Mouse (Mus musculus) embryo, embryonic 10.5 days (tissue): ENCODE data around the gene Rab11fip2.

Experiments used
- DNase-seq: peaks from one replicate; pipeline ENCODE4 v3.0.0-alpha.2; 2015; ENCODE audit warnings: low spot score

Rab11fip2 gene

DNA sequence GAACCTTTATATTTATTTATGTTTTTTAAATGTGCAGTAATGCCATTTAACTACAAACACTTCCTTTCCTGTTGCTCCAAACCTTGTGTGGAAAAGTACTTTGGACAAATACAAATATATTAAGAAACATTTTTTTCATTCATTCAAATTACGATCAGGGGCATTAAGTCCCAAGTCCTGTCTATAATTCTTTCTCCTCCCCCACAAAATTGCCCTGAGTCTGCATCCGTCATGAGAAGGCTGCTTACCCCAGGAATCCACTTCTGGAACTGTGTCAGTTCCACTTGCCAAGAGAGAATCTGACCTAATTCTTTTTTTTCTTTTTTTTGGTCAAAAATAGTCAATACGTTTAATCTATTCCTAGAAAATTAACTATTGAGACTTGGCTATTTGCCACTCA, 90.4 kb downstream of the Rab11fip2 start:
- DNase-seq, result no peak
